Comparison of ENCODE assay signal across 11 mouse cellular contexts in genomic region chr4:119068918-119069317, GRCm38 (mm10). TPM values are rescaled to one million over a fixed set of nuclear protein-coding genes. Genes with fewer than 3 reads are reported as not detected.
DNase-seq lines count a peak whose midpoint lies in the region; ATAC-seq and TF ChIP-seq lines count a peak whose summit lies in the region.
"Had no signal": no experiment of that assay in that cellular context is flagged by ENCODE, and none has a peak within 500 bp of the region (broad histone marks: within the 10 kb centered on the region; RNA-seq: fewer than 3 reads in every experiment).

No protein-coding gene starts in this region.

- H3K4me1 ChIP-seq in forebrain, embryonic 10.5 days, result peaks cover 62% of the 10 kb centered on the region
- H3K4me1 ChIP-seq in forebrain, embryonic 12.5 days, result peaks cover 39% of the 10 kb centered on the region
- peaks cover 6% of the 10 kb centered on the region; the same call in 1 of the 2 replicates for H3K4me1 ChIP-seq in lung, postnatal 0 days (ENCODE audit: insufficient read depth, low read depth, low read length)

- no peaks in the 10 kb centered on the region for H3K36me3 ChIP-seq in forebrain, embryonic 10.5 days (replicated peaks)
- H3K36me3 ChIP-seq in forebrain, embryonic 12.5 days (replicated peaks), result no peaks in the 10 kb centered on the region
- H3K36me3 ChIP-seq in lung, postnatal 0 days (ENCODE audit: insufficient read depth, low read length), result no peaks in the 10 kb centered on the region

- H3K9me3 ChIP-seq in forebrain, embryonic 10.5 days, result no peaks in the 10 kb centered on the region
- no peaks in the 10 kb centered on the region for H3K9me3 ChIP-seq in forebrain, embryonic 12.5 days
- H3K9me3 ChIP-seq in lung, postnatal 0 days (ENCODE audit: low read length), result no peaks in the 10 kb centered on the region

- H3K27me3 ChIP-seq in forebrain, embryonic 10.5 days (ENCODE audit: poor library complexity, severe bottlenecking), result peaks cover 16% of the 10 kb centered on the region; the same call in 1 of the 2 replicates
- H3K27me3 ChIP-seq in forebrain, embryonic 12.5 days, result peaks cover 16% of the 10 kb centered on the region
- H3K27me3 ChIP-seq in lung, postnatal 0 days (replicated peaks; ENCODE audit: insufficient read depth, low read length), result no peaks in the 10 kb centered on the region; the same call in 1 of the 2 replicates

- no peak overlapping the region for H3K4me3 ChIP-seq in forebrain, embryonic 10.5 days
- no peak overlapping the region for H3K4me3 ChIP-seq in forebrain, embryonic 12.5 days (replicated peaks)
- H3K4me3 ChIP-seq in lung, postnatal 0 days (ENCODE audit: low read depth, low read length), result no peak overlapping the region

- 75% methylated on average over 6 of the region's 6 CpGs for whole genome bisulfite sequencing in forebrain, embryonic 10.5 days
- 73% methylated on average over 6 of the region's 6 CpGs for WGBS in forebrain, embryonic 12.5 days
- WGBS in lung, postnatal 0 days, result 51% methylated on average over 6 of the region's 6 CpGs

- peak; percentile 62 for TF ChIP-seq CTCF in lung, postnatal 0 days (IDR thresholded peaks at IDR 0.05)

- H3K9ac ChIP-seq in forebrain, embryonic 12.5 days, result no peak overlapping the region
- H3K9ac ChIP-seq in lung, postnatal 0 days (replicated peaks; ENCODE audit: low read depth), result no peak overlapping the region

- no peak overlapping the region for H3K4me2 ChIP-seq in forebrain, embryonic 12.5 days
- H3K4me2 ChIP-seq in lung, postnatal 0 days (replicated peaks; ENCODE audit: low read depth, low read length), result no peak overlapping the region

- peak; percentile 40 for DNase-seq in forebrain, embryonic 10.5 days (ENCODE audit: extremely low spot score, low spot score)
- peak; percentile 42 for DNase-seq in lung, postnatal 0 days (ENCODE audit: low spot score)
- DNase-seq in lung, postnatal 25 days (ENCODE audit: low spot score), result no peak
- DNase-seq in retina, postnatal 1 day, result peak; percentile 84
- DNase-seq in adrenal gland, postnatal 10 days, result no peak
- no peak for DNase-seq in urinary bladder, postnatal 4 days (ENCODE audit: low spot score in 2 of 2)
- DNase-seq: kidney, postnatal 10 days; lung, postnatal 4 days had no signal

- TF ChIP-seq EP300 in lung, postnatal 0 days (IDR thresholded peaks at IDR 0.05), result no peak

- no peak for ATAC-seq in forebrain, embryonic 12.5 days (ENCODE audit: low FRiP score)
- ATAC-seq in lung, postnatal 0 days, result peak; percentile 30; the same call in 1 of the 2 replicates
- ATAC-seq in granulocyte monocyte progenitor cell, adult 5-6 weeks (replicated peaks; ENCODE audit: poor library complexity, severe bottlenecking), result peak; percentile 97
- ATAC-seq: forebrain, embryonic 16.5 days had no signal

- H3K27ac ChIP-seq in forebrain, embryonic 10.5 days, result peak overlapping the region; percentile 48
- H3K27ac ChIP-seq in forebrain, embryonic 12.5 days, result no peak overlapping the region
- no peak overlapping the region for H3K27ac ChIP-seq in lung, postnatal 0 days (ENCODE audit: low read length)

RNA-seq across cellular contexts. Expression of gene Slc2a1, which starts 39.6 kb away (rescaled TPM):
- 204 and 222 TPM in 2 replicates for polyA plus RNA-seq in forebrain, embryonic 10.5 days (2016; fragmentation: Nextera tagmentation; extraction: Ambion mirVana)
- polyA plus RNA-seq in forebrain, embryonic 12.5 days (2016; fragmentation: Nextera tagmentation; extraction: Ambion mirVana), result 110 and 113 TPM in 2 replicates
- polyA plus RNA-seq in lung, postnatal 0 days (2015; fragmentation: Nextera tagmentation; extraction: Ambion mirVana), result 16.7 and 20.4 TPM in 2 replicates
- 9.0 and 10.2 TPM in 2 replicates for total RNA-seq in granulocyte monocyte progenitor cell, adult 5-6 weeks (2014; fragmentation: Nextera tagmentation)
- total RNA-seq in granulocyte monocyte progenitor cell, adult 5-6 weeks (2017), result 6.5 and 12.4 TPM in 2 replicates
- total RNA-seq in adrenal gland, postnatal 10 days (2021), result 10 to 100 TPM in 1 of 2 experiments, 1 to 10 TPM in 1; 9.1 to 12.9 TPM

Comparison
In these comparisons a context has a peak if more than half of its experiments do, and no peak if none do; other contexts are left out.
1. DNase-seq: peak in forebrain, embryonic 10.5 days (single experiment), lung, postnatal 0 days (single experiment) and retina, postnatal 1 day (single experiment); none in lung, postnatal 25 days (single experiment), adrenal gland, postnatal 10 days (single experiment) and urinary bladder, postnatal 4 days (0 of 2).